Mouse (Mus musculus) MEL (cell line): Measurements from ENCODE around the gene Gdpd3. TPM values are rescaled to one million over a fixed set of nuclear protein-coding genes. Genes with fewer than 3 reads are reported as not detected.

Experiments used
- DNase-seq: peaks from one replicate; pipeline ENCODE4 v3.0.0; 2011; ENCODE audit warnings: low read depth, low spot score
- H3K27ac ChIP-seq: 2 replicates; pipeline ENCODE4 v1.5.1; 2012; ENCODE audit warnings: low read depth, mild to moderate bottlenecking, control low read depth, low read length, moderate library complexity; ENCODE audit not compliant: control insufficient read depth
- H3K27me3 ChIP-seq, 2 experiments: fragments of 150-350 bp in 1 of 2; sonication (generic) in 1 of 2; 2 replicates each; pipeline ENCODE4 v1.6.1; 2012; ENCODE audit warnings: low read length in 2 of 2, mild to moderate bottlenecking in 2 of 2, improper control_type of control experiment in 1 of 2, moderate library complexity in 1 of 2; ENCODE audit not compliant: insufficient read depth in 2 of 2, control insufficient read depth in 1 of 2
- H3K36me3 ChIP-seq, 2 experiments: 2 replicates each; pipeline ENCODE4 v1.6.1; 2012 to 2014; ENCODE audit warnings: low read length in 2 of 2, improper control_type of control experiment in 1 of 2, inconsistent platforms in 1 of 2, mild to moderate bottlenecking in 1 of 2; ENCODE audit not compliant: insufficient read depth in 2 of 2, control insufficient read depth in 1 of 2
- H3K4me1 ChIP-seq, 2 experiments: fragments of 150-350 bp in 1 of 2; sonication (generic) in 1 of 2; 2 replicates each; pipeline ENCODE4 v1.6.1; 2012; ENCODE audit warnings: low read length in 2 of 2, improper control_type of control experiment in 1 of 2, mild to moderate bottlenecking in 1 of 2; ENCODE audit not compliant: insufficient read depth in 2 of 2, control insufficient read depth in 1 of 2
- H3K4me3 ChIP-seq, 2 experiments: fragments of 150-350 bp in 1 of 2; sonication (generic) in 1 of 2; 2 replicates each; pipeline ENCODE4 v1.5.1; 2012; ENCODE audit warnings: low read depth in 2 of 2, low read length in 2 of 2, mild to moderate bottlenecking in 2 of 2, moderate library complexity in 2 of 2, control low read depth in 1 of 2, improper control_type of control experiment in 1 of 2; ENCODE audit not compliant: control insufficient read depth in 1 of 2, insufficient read depth in 1 of 2
- H3K79me2 ChIP-seq: 2 replicates; pipeline ENCODE4 v1.6.1; 2012; ENCODE audit warnings: mild to moderate bottlenecking, low read length, moderate library complexity; ENCODE audit not compliant: control insufficient read depth, poor library complexity, insufficient read depth
- H3K9ac ChIP-seq: 2 replicates; pipeline ENCODE4 v1.6.1; 2012; ENCODE audit warnings: low read depth, mild to moderate bottlenecking, control low read depth, low read length, moderate library complexity; ENCODE audit not compliant: control insufficient read depth, poor library complexity, severe bottlenecking
- H3K9me3 ChIP-seq: fragments of 150-350 bp; sonication (generic); replicated peaks from 2 replicates; pipeline ENCODE4 v1.6.1; 2012; ENCODE audit warnings: mild to moderate bottlenecking, low read length, improper control_type of control experiment, moderate library complexity; ENCODE audit not compliant: insufficient read depth
- BHLHE40 ChIP-seq: IDR thresholded peaks from 2 replicates; pipeline ENCODE4 v1.6.1; 2012; ENCODE audit warnings: low read depth, mild to moderate bottlenecking, inconsistent platforms, low read length, improper control_type of control experiment, borderline replicate concordance
- CTCF ChIP-seq, 3 experiments: IDR thresholded peaks in 2 of 3; conservative IDR thresholded peaks in 1 of 3; 2 replicates each; pipeline ENCODE4 v1.5.1; 2011 to 2012; ENCODE audit warnings: low read length in 3 of 3, low read depth in 2 of 3, mild to moderate bottlenecking in 2 of 3, improper control_type of control experiment in 1 of 3, inconsistent platforms in 1 of 3, mixed read lengths in 1 of 3, moderate library complexity in 1 of 3; ENCODE audit not compliant: control insufficient read depth in 1 of 3, insufficient read depth in 1 of 3, poor library complexity in 1 of 3, severe bottlenecking in 1 of 3
- E2F4 ChIP-seq: IDR thresholded peaks from 2 replicates; pipeline ENCODE4 v1.6.1; 2011; ENCODE audit warnings: low read depth, low read length, improper control_type of control experiment, borderline replicate concordance
- ELF1 ChIP-seq: IDR thresholded peaks from 2 replicates; pipeline ENCODE4 v1.6.1; 2014; ENCODE audit warnings: low read depth, mild to moderate bottlenecking, inconsistent platforms, low read length, improper control_type of control experiment, moderate library complexity
- ETS1 ChIP-seq: IDR thresholded peaks from 2 replicates; pipeline ENCODE4 v1.6.1; 2012; ENCODE audit warnings: low read depth, mild to moderate bottlenecking, inconsistent platforms, low read length, improper control_type of control experiment, moderate library complexity
- GABPA ChIP-seq: IDR thresholded peaks from 2 replicates; pipeline ENCODE4 v1.6.1; 2012; ENCODE audit warnings: low read depth, mild to moderate bottlenecking, inconsistent platforms, low read length, improper control_type of control experiment, moderate library complexity
- GATA1 ChIP-seq: IDR thresholded peaks from 2 replicates; pipeline ENCODE4 v1.6.1; 2011; ENCODE audit warnings: low read depth, low read length, improper control_type of control experiment
- JUND ChIP-seq: IDR thresholded peaks from 2 replicates; pipeline ENCODE4 v1.6.1; 2011; ENCODE audit warnings: low read depth, mild to moderate bottlenecking, improper control_type of control experiment, low read length
- KAT2A ChIP-seq: conservative IDR thresholded peaks from 2 replicates; pipeline ENCODE4 v1.6.1; 2012; ENCODE audit warnings: low read depth, low read length, improper control_type of control experiment, inconsistent platforms
- MAFK ChIP-seq: IDR thresholded peaks from 2 replicates; pipeline ENCODE4 v1.6.1; 2011; ENCODE audit warnings: low read depth, mild to moderate bottlenecking, low read length, improper control_type of control experiment, borderline replicate concordance
- MAX ChIP-seq: IDR thresholded peaks from 2 replicates; pipeline ENCODE4 v1.6.1; 2011; ENCODE audit warnings: low read length, improper control_type of control experiment
- MEF2A ChIP-seq: IDR thresholded peaks from 2 replicates; pipeline ENCODE4 v1.6.1; 2014; ENCODE audit warnings: low read depth, mild to moderate bottlenecking, inconsistent platforms, low read length, improper control_type of control experiment; ENCODE audit not compliant: poor library complexity, insufficient replicate concordance, severe bottlenecking; ENCODE audit errors: extremely low read depth
- MXI1 ChIP-seq: IDR thresholded peaks from 2 replicates; pipeline ENCODE4 v1.6.1; 2011; ENCODE audit warnings: mild to moderate bottlenecking, low read depth, low read length, improper control_type of control experiment
- MYB ChIP-seq: IDR thresholded peaks from 2 replicates; pipeline ENCODE4 v1.6.1; 2011; ENCODE audit warnings: mild to moderate bottlenecking, low read depth, low read length, improper control_type of control experiment
- MYC ChIP-seq: IDR thresholded peaks from 2 replicates; pipeline ENCODE4 v1.6.1; 2011; ENCODE audit warnings: low read depth, mild to moderate bottlenecking, low read length, improper control_type of control experiment, moderate library complexity
- NRF1 ChIP-seq: IDR thresholded peaks from 2 replicates; pipeline ENCODE4 v1.6.1; 2014; ENCODE audit warnings: low read depth, mild to moderate bottlenecking, inconsistent platforms, low read length, improper control_type of control experiment, moderate library complexity; ENCODE audit not compliant: poor library complexity, insufficient read depth, severe bottlenecking
- POLR2A ChIP-seq, 2 experiments: IDR thresholded peaks; 2 replicates each; pipeline ENCODE4 v1.6.1; 2011 to 2012; ENCODE audit warnings: low read length in 2 of 2, mild to moderate bottlenecking in 2 of 2, control low read depth in 1 of 2, improper control_type of control experiment in 1 of 2, low read depth in 1 of 2, moderate library complexity in 1 of 2; ENCODE audit not compliant: control insufficient read depth in 1 of 2, insufficient read depth in 1 of 2, poor library complexity in 1 of 2
- POLR2AphosphoS2 ChIP-seq: IDR thresholded peaks from 2 replicates; pipeline ENCODE4 v1.6.1; 2011; ENCODE audit warnings: low read length, improper control_type of control experiment
- POLR2AphosphoS5 ChIP-seq: IDR thresholded peaks from 2 replicates; pipeline ENCODE4 v1.6.1; 2012; ENCODE audit warnings: low read depth, borderline replicate concordance, mild to moderate bottlenecking, inconsistent platforms, low read length, moderate library complexity, mixed read lengths
- RAD21 ChIP-seq: IDR thresholded peaks from 2 replicates; pipeline ENCODE4 v1.6.1; 2011; ENCODE audit warnings: mild to moderate bottlenecking, low read depth, low read length, improper control_type of control experiment
- TAL1 ChIP-seq: IDR thresholded peaks from 2 replicates; pipeline ENCODE4 v1.6.1; 2012; ENCODE audit warnings: mild to moderate bottlenecking, inconsistent platforms, low read length, moderate library complexity, mixed read lengths
- TBP ChIP-seq: IDR thresholded peaks from 2 replicates; pipeline ENCODE4 v1.8.0; 2011; ENCODE audit warnings: low read depth, low read length, improper control_type of control experiment
- USF2 ChIP-seq, 2 experiments: IDR thresholded peaks; 2 replicates each; pipeline ENCODE4 v1.6.1; 2011 to 2012; ENCODE audit warnings: improper control_type of control experiment in 2 of 2, low read length in 2 of 2, borderline replicate concordance in 1 of 2, inconsistent platforms in 1 of 2, low read depth in 1 of 2, mild to moderate bottlenecking in 1 of 2; ENCODE audit not compliant: insufficient read depth in 1 of 2
- ZMIZ1 ChIP-seq: IDR thresholded peaks from 2 replicates; pipeline ENCODE4 v1.6.1; 2012; ENCODE audit warnings: low read depth, mild to moderate bottlenecking, inconsistent platforms, low read length, improper control_type of control experiment, moderate library complexity
- ZNF384 ChIP-seq: IDR thresholded peaks from 2 replicates; pipeline ENCODE4 v1.6.1; 2012; ENCODE audit warnings: low read depth, mild to moderate bottlenecking, inconsistent platforms, low read length, improper control_type of control experiment
- polyA plus RNA-seq, 2 experiments: library from polyadenylated mRNA; stranded (reverse) in 1 of 2; unstranded in 1 of 2; fragments of >175 nt in 1 of 2; fragments of >200 nt in 1 of 2; gene quantifications; 2 replicates each; pipeline versions ENCODE4 v1.2.1 to v1.2.4; 2012; ENCODE audit warnings: low replicate concordance in 2 of 2, low read depth in 1 of 2; ENCODE audit not compliant: insufficient read length in 2 of 2, insufficient read depth in 1 of 2, missing spikeins in 1 of 2
- total RNA-seq: library from RNA; depleted of rRNA; stranded (reverse); fragments of 300-350 nt; gene quantifications from 2 replicates; pipeline ENCODE4 v1.2.3, GENCODE M21; 2012

The Gdpd3 gene
- total and polyA plus RNA-seq, 3 experiments: 12.7 to 13.0 TPM; not detected in 1

- DNase-seq: peak; percentile 55
- Histone ChIP-seq H3K36me3 (peaks cover 13 to 26% of the 10 kb centered on the region in 2 experiments), H3K27me3 (no peaks in the 10 kb centered on the region), H3K9ac (no peak overlapping the region), H3K27ac (peak overlapping the region; percentile 15), H3K79me2 (peaks cover 44% of the 10 kb centered on the region), H3K4me3 (no peak overlapping the region), H3K4me1 (peaks cover 0 to 19% of the 10 kb centered on the region in 2 experiments; a peak in 3 of 4 replicates), H3K9me3 (no peaks in the 10 kb centered on the region)
- TF ChIP-seq CTCF (IDR thresholded peaks at IDR 0.05 in 2 of 3, conservative IDR thresholded peaks at IDR 0.05 in 1 of 3; ENCODE audit: control insufficient read depth in 1 of 3, insufficient read depth in 1 of 3, low read depth in 2 of 3, low read length in 3 of 3, poor library complexity in 1 of 3, severe bottlenecking in 1 of 3) (no peak), JUND (no peak), POLR2AphosphoS2 (peak; percentile 81), TBP (no peak), E2F4 (no peak), RAD21 (no peak), ELF1 (no peak), POLR2AphosphoS5 (no peak), MEF2A (no peak), TAL1 (no peak), POLR2A (IDR thresholded peaks at IDR 0.05; ENCODE audit: control insufficient read depth in 1 of 2, insufficient read depth in 1 of 2, low read depth in 1 of 2, low read length in 2 of 2, poor library complexity in 1 of 2) (peak in 1 of 2 experiments; percentile 17; a peak in 1 of 4 replicates), NRF1 (no peak), BHLHE40 (no peak), ZMIZ1 (peak; percentile 38; the same call in 1 of the 2 replicates), KAT2A (no peak), ZNF384 (no peak)
Observed at GRCm38 (mm10) chr7:126793456-126794270, 27.5 kb downstream of the Gdpd3 start.

GRCm38 (mm10) chr7:126794271-126794605, 28.1 kb downstream of the Gdpd3 start:
- DNase-seq: no peak
- Histone ChIP-seq H3K9me3 (no peaks in the 10 kb centered on the region), H3K27ac (peak overlapping the region; percentile 15; the same call in 1 of the 2 replicates), H3K4me1 (peaks cover 0 to 19% of the 10 kb centered on the region in 2 experiments; a peak in 3 of 4 replicates), H3K79me2 (peaks cover 47% of the 10 kb centered on the region), H3K4me3 (no peak overlapping the region), H3K27me3 (no peaks in the 10 kb centered on the region), H3K9ac (no peak overlapping the region), H3K36me3 (peaks cover 13 to 26% of the 10 kb centered on the region in 2 experiments)
- TF ChIP-seq MYC: 0 out of 2 replicates have a peak, but pooled peaks have one; percentile 34
- TF ChIP-seq POLR2A (IDR thresholded peaks at IDR 0.05; ENCODE audit: control insufficient read depth in 1 of 2, insufficient read depth in 1 of 2, low read depth in 1 of 2, low read length in 2 of 2, poor library complexity in 1 of 2): peak in 1 of 2 experiments; percentile 57; a peak in 2 of 4 replicates
- TF ChIP-seq MAX: 0 out of 2 replicates have a peak, but pooled peaks have one; percentile 14
- TF ChIP-seq USF2 (IDR thresholded peaks at IDR 0.05; ENCODE audit: borderline replicate concordance in 1 of 2, insufficient read depth in 1 of 2, low read depth in 1 of 2, low read length in 2 of 2): no peak
- 0 out of 2 replicates have a peak, but pooled peaks have one; percentile 31 for TF ChIP-seq MYB
- 0 out of 2 replicates have a peak, but pooled peaks have one; percentile 10 for TF ChIP-seq ETS1
- TF ChIP-seq POLR2AphosphoS2: peak; percentile 73
- no peak for TF ChIP-seq GATA1
- no peak for TF ChIP-seq MAFK
- TF ChIP-seq MXI1: no peak
- TF ChIP-seq ZMIZ1: no peak; the same call in 1 of the 2 replicates
- no peak for TF ChIP-seq GABPA
- TF ChIP-seq MEF2A: no peak
